Mouse (Mus musculus) liver, embryonic 16.5 days (tissue): Measurements from ENCODE around the gene Pkmyt1. TPM values are rescaled to one million over a fixed set of nuclear protein-coding genes. Genes with fewer than 3 reads are reported as not detected.

Experiments
- ATAC-seq: fragments of 200-750 bp; cut with Nextera tagmentation; 2 replicates; pipeline ENCODE4 v1.8.0; 2017; ENCODE audit warnings: low read depth, mild to moderate bottlenecking, moderate number of reproducible peaks, moderate library complexity
- H3K27ac ChIP-seq: fragments of 300-500 bp; sonication (generic); 2 replicates; pipeline ENCODE4 v1.5.1; 2014; ENCODE audit warnings: mild to moderate bottlenecking, low read length
- H3K27me3 ChIP-seq: fragments of 300-500 bp; sonication (generic); 2 replicates; pipeline ENCODE4 v1.6.1; 2014; ENCODE audit warnings: low read depth, low read length, mixed read lengths; ENCODE audit not compliant: control insufficient read depth, insufficient read depth
- H3K36me3 ChIP-seq: fragments of 300-500 bp; sonication (generic); 2 replicates; pipeline ENCODE4 v1.6.1; 2014; ENCODE audit warnings: mild to moderate bottlenecking; ENCODE audit not compliant: control insufficient read depth, insufficient read depth
- H3K4me1 ChIP-seq: fragments of 300-500 bp; sonication (generic); 2 replicates; pipeline ENCODE4 v1.6.1; 2014; ENCODE audit warnings: low read depth, low read length, mixed read lengths; ENCODE audit not compliant: control insufficient read depth
- H3K4me2 ChIP-seq: fragments of 300-500 bp; sonication (generic); 2 replicates; pipeline ENCODE4 v1.6.1; 2014; ENCODE audit warnings: low read depth, low read length, mixed read lengths
- H3K4me3 ChIP-seq: fragments of 300-500 bp; sonication (generic); 2 replicates; pipeline ENCODE4 v1.5.1; 2014; ENCODE audit warnings: low read depth, mild to moderate bottlenecking, low read length
- H3K9ac ChIP-seq: fragments of 300-500 bp; sonication (generic); 2 replicates; pipeline ENCODE4 v1.6.1; 2014; ENCODE audit warnings: low read depth, low read length
- H3K9me3 ChIP-seq: fragments of 300-500 bp; sonication (generic); replicated peaks from 2 replicates; pipeline ENCODE4 v1.6.1; 2016; ENCODE audit warnings: low read length; ENCODE audit not compliant: control insufficient read depth
- WGBS: fragments of 180-500 bp; shearing (Covaris S2); extraction: QIAGEN DNeasy Blood & Tissue Kit; methylation state at CpG from one replicate; pipeline ENCODE4 v1.1.7; 2014; ENCODE audit not compliant: insufficient replicate concordance; 5-methylcytosine and 5-hydroxymethylcytosine counted together
- polyA plus RNA-seq: library from polyadenylated mRNA; unstranded; fragments of >200 nt; fragmentation: Nextera tagmentation; extraction: Ambion mirVana; gene quantifications from 2 replicates; pipeline ENCODE4 v1.2.1, GENCODE M21; 2015

Gene Pkmyt1
- polyA plus RNA-seq, 1 experiment from 2014 or later, result 26.0 TPM

GRCm38 (mm10) chr17:23742210-23742793 is 16.2 kb downstream of the Pkmyt1 start:
- WGBS, result 9% methylated on average over 44 of the region's 44 CpGs
- Histone ChIP-seq H3K9ac (no peak overlapping the region), H3K4me2 (no peak overlapping the region), H3K27ac (no peak overlapping the region), H3K4me3 (0 out of 2 replicates have a peak overlapping the region, but pooled peaks have one; percentile 2), H3K27me3 (peaks cover 95% of the 10 kb centered on the region), H3K9me3 (no peaks in the 10 kb centered on the region), H3K4me1 (peaks cover 32% of the 10 kb centered on the region), H3K36me3 (no peaks in the 10 kb centered on the region)
- ATAC-seq, result no peak

- H3K4me2 ChIP-seq, result no peak overlapping the region
- H3K27ac ChIP-seq, result no peak overlapping the region
- H3K9me3 ChIP-seq, result no peaks in the 10 kb centered on the region
- peaks cover 32% of the 10 kb centered on the region for H3K4me1 ChIP-seq
- no peak for ATAC-seq
- H3K27me3 ChIP-seq, result peaks cover 95% of the 10 kb centered on the region
- WGBS, result 53% methylated on average over 12 of the region's 12 CpGs
- no peak overlapping the region for H3K4me3 ChIP-seq
- no peak overlapping the region for H3K9ac ChIP-seq
- H3K36me3 ChIP-seq, result no peaks in the 10 kb centered on the region
Measured at GRCm38 (mm10) chr17:23742941-23743340, 16.8 kb downstream of the Pkmyt1 start.

GRCm38 (mm10) chr17:23744076-23744475 is 17.9 kb downstream of the Pkmyt1 start:
- no peaks in the 10 kb centered on the region for H3K36me3 ChIP-seq
- H3K27me3 ChIP-seq, result peaks cover 87% of the 10 kb centered on the region
- no peak overlapping the region for H3K4me2 ChIP-seq
- H3K4me3 ChIP-seq, result no peak overlapping the region
- WGBS, result 25% methylated on average over 8 of the region's 8 CpGs
- no peak for ATAC-seq
- peaks cover 29% of the 10 kb centered on the region for H3K4me1 ChIP-seq
- H3K9me3 ChIP-seq, result no peaks in the 10 kb centered on the region
- no peak overlapping the region for H3K27ac ChIP-seq
- H3K9ac ChIP-seq, result no peak overlapping the region

- 6% methylated on average over 14 of the region's 14 CpGs for WGBS
- Histone ChIP-seq H3K27ac (no peak overlapping the region), H3K9me3 (no peaks in the 10 kb centered on the region), H3K4me1 (peaks cover 27% of the 10 kb centered on the region), H3K36me3 (no peaks in the 10 kb centered on the region), H3K27me3 (peaks cover 82% of the 10 kb centered on the region), H3K9ac (no peak overlapping the region), H3K4me2 (no peak overlapping the region), H3K4me3 (no peak overlapping the region)
- no peak for ATAC-seq
Measured at GRCm38 (mm10) chr17:23744651-23745050, 18.5 kb downstream of the Pkmyt1 start.

GRCm38 (mm10) chr17:23745301-23746251 is 19.4 kb downstream of the Pkmyt1 start, which contains the start of gene Kremen2:
Gene Kremen2, minus strand, starts transcription at chr17:23745833.
- H3K4me2 ChIP-seq, result peak within 1 kb of the TSS; percentile 15; the same call in 1 of the 2 replicates
- 3% methylated on average over 43 of the region's 45 CpGs for WGBS
- H3K36me3 ChIP-seq, result no peaks in the 10 kb centered on the region
- no peak within 1 kb of the TSS for H3K27ac ChIP-seq
- H3K4me3 ChIP-seq, result no peak within 1 kb of the TSS
- H3K9ac ChIP-seq, result no peak within 1 kb of the TSS
- no peak for ATAC-seq
- H3K27me3 ChIP-seq, result peaks cover 74% of the 10 kb centered on the region
- peaks cover 20% of the 10 kb centered on the region for H3K4me1 ChIP-seq
- no peaks in the 10 kb centered on the region for H3K9me3 ChIP-seq

- H3K4me1 ChIP-seq, result peaks cover 14% of the 10 kb centered on the region
- H3K9ac ChIP-seq, result no peak overlapping the region
- H3K4me3 ChIP-seq, result no peak overlapping the region
- peaks cover 66% of the 10 kb centered on the region for H3K27me3 ChIP-seq
- no peaks in the 10 kb centered on the region for H3K9me3 ChIP-seq
- no peak for ATAC-seq
- no peak overlapping the region for H3K27ac ChIP-seq
- H3K36me3 ChIP-seq, result no peaks in the 10 kb centered on the region
- 12% methylated on average over 12 of the region's 12 CpGs for WGBS
- H3K4me2 ChIP-seq, result no peak overlapping the region
Measured at GRCm38 (mm10) chr17:23746311-23746710, 20.2 kb downstream of the Pkmyt1 start.

- 42% methylated on average over 3 of the region's 3 CpGs for whole genome bisulfite sequencing
- ATAC-seq, result no peak
- Histone ChIP-seq H3K36me3 (no peaks in the 10 kb centered on the region), H3K27me3 (peaks cover 62% of the 10 kb centered on the region), H3K4me1 (peaks cover 14% of the 10 kb centered on the region), H3K4me3 (no peak overlapping the region), H3K27ac (no peak overlapping the region), H3K9me3 (no peaks in the 10 kb centered on the region), H3K4me2 (no peak overlapping the region), H3K9ac (no peak overlapping the region)
Measured at GRCm38 (mm10) chr17:23746767-23747166, 20.6 kb downstream of the Pkmyt1 start.

GRCm38 (mm10) chr17:23747471-23747870 is 21.3 kb downstream of the Pkmyt1 start:
- Histone ChIP-seq H3K9ac (no peak overlapping the region), H3K4me2 (no peak overlapping the region), H3K4me1 (peaks cover 11% of the 10 kb centered on the region), H3K9me3 (no peaks in the 10 kb centered on the region), H3K4me3 (no peak overlapping the region), H3K36me3 (no peaks in the 10 kb centered on the region), H3K27ac (no peak overlapping the region), H3K27me3 (peaks cover 55% of the 10 kb centered on the region)
- 59% methylated on average over 3 of the region's 3 CpGs for WGBS
- ATAC-seq, result no peak

GRCm38 (mm10) chr17:23748026-23748425 is 21.9 kb downstream of the Pkmyt1 start:
- H3K27me3 ChIP-seq, result peaks cover 49% of the 10 kb centered on the region
- no peak overlapping the region for H3K27ac ChIP-seq
- 23% methylated on average over 6 of the region's 6 CpGs for WGBS
- no peak overlapping the region for H3K9ac ChIP-seq
- no peaks in the 10 kb centered on the region for H3K36me3 ChIP-seq
- H3K4me1 ChIP-seq, result peaks cover 9% of the 10 kb centered on the region; the same call in 1 of the 2 replicates
- no peaks in the 10 kb centered on the region for H3K9me3 ChIP-seq
- no peak for ATAC-seq
- H3K4me3 ChIP-seq, result no peak overlapping the region
- no peak overlapping the region for H3K4me2 ChIP-seq
